ENCODE assay signal across 16 mouse cellular contexts in genomic region chr8:26358711-26359136, GRCm38 (mm10).
DNase-seq lines count a peak whose midpoint lies in the region; ATAC-seq lines count a peak whose summit lies in the region.
"Had no signal": no experiment of that assay in that cellular context is flagged by ENCODE, and none has a peak within 500 bp of the region (broad histone marks: within the 10 kb centered on the region; RNA-seq: fewer than 3 reads in every experiment).

No protein-coding gene starts in this region.

- no peaks in the 10 kb centered on the region for H3K4me1 ChIP-seq in brown adipose tissue, adult 24 weeks (ENCODE audit: control insufficient read depth, insufficient read depth, insufficient read length, low read length)
- no peaks in the 10 kb centered on the region for H3K4me1 ChIP-seq in embryonic facial prominence, embryonic 11.5 days (ENCODE audit: control insufficient read depth, insufficient read depth, low read length)
- peaks cover 4% of the 10 kb centered on the region; the same call in 1 of the 2 replicates for H3K4me1 ChIP-seq in limb, embryonic 11.5 days (ENCODE audit: control insufficient read depth, insufficient read depth, low read length)
- peaks cover 17% of the 10 kb centered on the region for H3K4me1 ChIP-seq in lung, embryonic 16.5 days (replicated peaks; ENCODE audit: control insufficient read depth, insufficient read depth, low read length)
- H3K4me1 ChIP-seq in midbrain, embryonic 15.5 days, result no peaks in the 10 kb centered on the region

- WGBS in embryonic facial prominence, embryonic 11.5 days, result 65% methylated on average over 13 of the region's 13 CpGs
- WGBS in limb, embryonic 11.5 days, result 34% methylated on average over 13 of the region's 13 CpGs
- 42% methylated on average over 13 of the region's 13 CpGs for WGBS in lung, embryonic 16.5 days
- WGBS in midbrain, embryonic 15.5 days, result 82% methylated on average over 13 of the region's 13 CpGs

- no peaks in the 10 kb centered on the region for H3K36me3 ChIP-seq in embryonic facial prominence, embryonic 11.5 days (replicated peaks; ENCODE audit: control insufficient read depth, insufficient read depth, low read depth, low read length)
- no peaks in the 10 kb centered on the region for H3K36me3 ChIP-seq in limb, embryonic 11.5 days (ENCODE audit: control insufficient read depth, insufficient read depth, low read length)
- H3K36me3 ChIP-seq in lung, embryonic 16.5 days (ENCODE audit: control insufficient read depth, insufficient read depth, low read length), result no peaks in the 10 kb centered on the region
- no peaks in the 10 kb centered on the region for H3K36me3 ChIP-seq in midbrain, embryonic 15.5 days (replicated peaks)
- H3K36me3 ChIP-seq: hindbrain, embryonic 13.5 days; neural tube, embryonic 13.5 days had no signal

- peak; percentile 48 for DNase-seq in embryonic facial prominence, embryonic 11.5 days (ENCODE audit: low spot score)
- DNase-seq in limb, embryonic 11.5 days (ENCODE audit: low spot score), result peak; percentile 53
- no peak for DNase-seq in kidney, adult 18-20 months
- DNase-seq in thymus, adult 18-20 months, result no peak
- DNase-seq in thymus, postnatal 10 days (ENCODE audit: low spot score in 2 of 2), result no peak
- DNase-seq: adrenal gland, adult 2 months; cerebellum, adult 18-20 months; forebrain, postnatal 0 days; kidney, adult 8-10 months; thymus, postnatal 25 days had no signal

- H3K4me3 ChIP-seq in brown adipose tissue, adult 24 weeks (ENCODE audit: insufficient read depth, low read depth, low read length), result no peak overlapping the region
- no peak overlapping the region for H3K4me3 ChIP-seq in embryonic facial prominence, embryonic 11.5 days (ENCODE audit: low read depth, low read length)
- no peak overlapping the region for H3K4me3 ChIP-seq in limb, embryonic 11.5 days (ENCODE audit: low read depth, low read length)
- H3K4me3 ChIP-seq in lung, embryonic 16.5 days (ENCODE audit: low read length), result no peak overlapping the region
- no peak overlapping the region for H3K4me3 ChIP-seq in midbrain, embryonic 15.5 days
- H3K4me3 ChIP-seq: hindbrain, embryonic 13.5 days; neural tube, embryonic 13.5 days had no signal

- H3K9ac ChIP-seq in embryonic facial prominence, embryonic 11.5 days (replicated peaks; ENCODE audit: low read length), result no peak overlapping the region
- H3K9ac ChIP-seq in limb, embryonic 11.5 days (ENCODE audit: low read length), result no peak overlapping the region
- no peak overlapping the region for H3K9ac ChIP-seq in lung, embryonic 16.5 days (ENCODE audit: low read length)
- H3K9ac ChIP-seq in midbrain, embryonic 15.5 days, result no peak overlapping the region
- H3K9ac ChIP-seq: forebrain, postnatal 0 days; hindbrain, embryonic 13.5 days; neural tube, embryonic 13.5 days had no signal

- peak overlapping the region; percentile 44; the same call in 1 of the 2 replicates for H3K27ac ChIP-seq in brown adipose tissue, adult 24 weeks (replicated peaks; ENCODE audit: low read depth, low read length)
- no peak overlapping the region for H3K27ac ChIP-seq in embryonic facial prominence, embryonic 11.5 days (replicated peaks; ENCODE audit: low read depth, low read length)
- H3K27ac ChIP-seq in limb, embryonic 11.5 days (replicated peaks; ENCODE audit: low read depth, low read length), result no peak overlapping the region
- H3K27ac ChIP-seq in lung, embryonic 16.5 days (ENCODE audit: low read length), result no peak overlapping the region
- H3K27ac ChIP-seq in midbrain, embryonic 15.5 days, result no peak overlapping the region
- H3K27ac ChIP-seq: hindbrain, embryonic 13.5 days; neural tube, embryonic 13.5 days had no signal

- no peak for ATAC-seq in embryonic facial prominence, embryonic 11.5 days (replicated peaks; ENCODE audit: insufficient number of reproducible peaks, low FRiP score, low TSS enrichment, low read depth)
- no peak for ATAC-seq in limb, embryonic 11.5 days (ENCODE audit: insufficient number of reproducible peaks, low FRiP score, low TSS enrichment, low read depth)
- ATAC-seq in lung, embryonic 16.5 days (ENCODE audit: low read depth), result peak; percentile 77
- no peak for ATAC-seq in midbrain, embryonic 15.5 days (replicated peaks)
- ATAC-seq: forebrain, postnatal 0 days had no signal

- H3K9me3 ChIP-seq in embryonic facial prominence, embryonic 11.5 days (replicated peaks; ENCODE audit: control insufficient read depth, low read length), result no peaks in the 10 kb centered on the region
- H3K9me3 ChIP-seq in limb, embryonic 11.5 days (ENCODE audit: control insufficient read depth, low read length), result no peaks in the 10 kb centered on the region
- no peaks in the 10 kb centered on the region for H3K9me3 ChIP-seq in lung, embryonic 16.5 days (ENCODE audit: control insufficient read depth, low read length)
- no peaks in the 10 kb centered on the region for H3K9me3 ChIP-seq in midbrain, embryonic 15.5 days
- H3K9me3 ChIP-seq: hindbrain, embryonic 13.5 days; neural tube, embryonic 13.5 days had no signal

- no peaks in the 10 kb centered on the region for H3K27me3 ChIP-seq in embryonic facial prominence, embryonic 11.5 days (ENCODE audit: control insufficient read depth, insufficient read depth, low read length)
- H3K27me3 ChIP-seq in limb, embryonic 11.5 days (ENCODE audit: control insufficient read depth, insufficient read depth, low read length), result peaks cover 2% of the 10 kb centered on the region; the same call in 1 of the 2 replicates
- H3K27me3 ChIP-seq in lung, embryonic 16.5 days (ENCODE audit: control insufficient read depth, insufficient read depth, low read depth, low read length), result no peaks in the 10 kb centered on the region
- no peaks in the 10 kb centered on the region for H3K27me3 ChIP-seq in midbrain, embryonic 15.5 days (replicated peaks)
- H3K27me3 ChIP-seq: hindbrain, embryonic 13.5 days had no signal

- no peak overlapping the region for H3K4me2 ChIP-seq in embryonic facial prominence, embryonic 11.5 days (ENCODE audit: low read depth, low read length)
- H3K4me2 ChIP-seq in limb, embryonic 11.5 days (ENCODE audit: low read depth, severe bottlenecking), result no peak overlapping the region
- peak overlapping the region; percentile 32; the same call in 1 of the 2 replicates for H3K4me2 ChIP-seq in lung, embryonic 16.5 days (ENCODE audit: low read depth, low read length)
- no peak overlapping the region for H3K4me2 ChIP-seq in midbrain, embryonic 15.5 days
- H3K4me2 ChIP-seq: hindbrain, embryonic 13.5 days; liver, embryonic 11.5 days; neural tube, embryonic 13.5 days had no signal

Comparison
In these comparisons a context has a peak if more than half of its experiments do, and no peak if none do; other contexts are left out.
1. DNase-seq: peak in embryonic facial prominence, embryonic 11.5 days (single experiment) and limb, embryonic 11.5 days (single experiment); none in kidney, adult 18-20 months (single experiment), thymus, adult 18-20 months (0 of 2) and thymus, postnatal 10 days (0 of 2).